Mouse (Mus musculus) neural tube, embryonic 15.5 days (tissue): ENCODE measurements around the gene Itpk1. TPM values are rescaled to one million over a fixed set of nuclear protein-coding genes. Genes with fewer than 3 reads are reported as not detected.
A peak's percentile ranks its signal among the peaks of the same experiment; 100 is the strongest.
"Not testable (repeated sequence)": the region's sequence is repeated elsewhere in the genome, so short reads cannot be mapped to it uniquely, and the experiment has no call there.

ENCODE experiments used
- ATAC-seq: fragments of 200-750 bp; cut with Nextera tagmentation; 2 replicates; pipeline ENCODE4 v1.8.0; 2017; ENCODE audit warnings: mild to moderate bottlenecking, moderate TSS enrichment, moderate library complexity; ENCODE audit not compliant: low FRiP score
- H3K27ac ChIP-seq: fragments of 300-500 bp; sonication (generic); replicated peaks from 2 replicates; pipeline ENCODE4 v1.5.1; 2015; ENCODE audit warnings: mild to moderate bottlenecking, inconsistent platforms
- H3K27me3 ChIP-seq: fragments of 300-500 bp; sonication (generic); replicated peaks from 2 replicates; pipeline ENCODE4 v1.6.1; 2015; ENCODE audit warnings: inconsistent platforms
- H3K36me3 ChIP-seq: fragments of 300-500 bp; sonication (generic); 2 replicates; pipeline ENCODE4 v1.6.1; 2015; ENCODE audit warnings: inconsistent platforms
- H3K4me1 ChIP-seq: fragments of 300-500 bp; sonication (generic); 2 replicates; pipeline ENCODE4 v1.6.1; 2015; ENCODE audit warnings: inconsistent platforms
- H3K4me2 ChIP-seq: fragments of 300-500 bp; sonication (generic); 2 replicates; pipeline ENCODE4 v1.6.1; 2015; ENCODE audit warnings: inconsistent platforms, mild to moderate bottlenecking, moderate library complexity
- H3K4me3 ChIP-seq: fragments of 300-500 bp; sonication (generic); replicated peaks from 2 replicates; pipeline ENCODE4 v1.5.1; 2015; ENCODE audit warnings: mild to moderate bottlenecking, inconsistent platforms
- H3K9ac ChIP-seq: fragments of 300-500 bp; sonication (generic); replicated peaks from 2 replicates; pipeline ENCODE4 v1.6.1; 2015; ENCODE audit warnings: mild to moderate bottlenecking, inconsistent platforms
- H3K9me3 ChIP-seq: fragments of 300-500 bp; sonication (generic); replicated peaks from 2 replicates; pipeline ENCODE4 v1.6.1; 2016; ENCODE audit warnings: inconsistent platforms
- WGBS: fragments of 180-500 bp; shearing (Covaris S2); methylation state at CpG from one replicate; pipeline ENCODE4 v1.1.7; 2015; ENCODE audit warnings: mixed read lengths; 5-methylcytosine and 5-hydroxymethylcytosine counted together
- polyA plus RNA-seq: library from polyadenylated mRNA; unstranded; fragments of >200 nt; fragmentation: Nextera tagmentation; extraction: Ambion mirVana; gene quantifications from 2 replicates; pipeline ENCODE4 v1.2.1, GENCODE M21; 2015

The Itpk1 gene
- polyA plus RNA-seq, 1 experiment from 2014 or later, result 42.7 TPM

- Histone ChIP-seq H3K27me3 (no peaks in the 10 kb centered on the region), H3K9ac (no peak overlapping the region), H3K4me2 (no peak overlapping the region), H3K4me1 (peaks cover 17% of the 10 kb centered on the region), H3K36me3 (no peaks in the 10 kb centered on the region), H3K9me3 (no peaks in the 10 kb centered on the region), H3K27ac (no peak overlapping the region), H3K4me3 (no peak overlapping the region)
- no peak for ATAC-seq
- WGBS, result 85% methylated on average over 14 of the region's 14 CpGs
These were observed 56.7 kb downstream of the Itpk1 start for GRCm38 (mm10) chr12:102647839-102648564.

- Histone ChIP-seq H3K9me3 (no peaks in the 10 kb centered on the region), H3K4me1 (peaks cover 18% of the 10 kb centered on the region), H3K4me2 (no peak overlapping the region), H3K27me3 (no peaks in the 10 kb centered on the region), H3K36me3 (no peaks in the 10 kb centered on the region), H3K27ac (no peak overlapping the region), H3K9ac (no peak overlapping the region), H3K4me3 (no peak overlapping the region)
- ATAC-seq, result no peak
- WGBS, result 78% methylated on average over 7 of the region's 7 CpGs
These were observed 58.0 kb downstream of the Itpk1 start for GRCm38 (mm10) chr12:102646586-102647260.

- H3K9ac ChIP-seq, result no peak overlapping the region
- H3K4me2 ChIP-seq, result no peak overlapping the region
- no peak overlapping the region for H3K4me3 ChIP-seq
- no peaks in the 10 kb centered on the region for H3K27me3 ChIP-seq
- 88% methylated on average over 6 of the region's 6 CpGs for WGBS
- no peaks in the 10 kb centered on the region for H3K9me3 ChIP-seq
- no peak overlapping the region for H3K27ac ChIP-seq
- H3K36me3 ChIP-seq, result no peaks in the 10 kb centered on the region
- H3K4me1 ChIP-seq, result peaks cover 19% of the 10 kb centered on the region
- no peak for ATAC-seq
These were observed 58.7 kb downstream of the Itpk1 start for GRCm38 (mm10) chr12:102645911-102646585.

GRCm38 (mm10) chr12:102643316-102643715 lies 61.4 kb downstream of the Itpk1 start:
- H3K27me3 ChIP-seq, result no peaks in the 10 kb centered on the region
- H3K9me3 ChIP-seq, result no peaks in the 10 kb centered on the region
- H3K4me1 ChIP-seq, result peaks cover 36% of the 10 kb centered on the region
- H3K27ac ChIP-seq, result no peak overlapping the region
- H3K4me2 ChIP-seq, result no peak overlapping the region
- ATAC-seq, result no peak
- no peak overlapping the region for H3K9ac ChIP-seq
- H3K36me3 ChIP-seq, result no peaks in the 10 kb centered on the region
- no peak overlapping the region for H3K4me3 ChIP-seq
- WGBS, result 65% methylated on average over 6 of the region's 6 CpGs

GRCm38 (mm10) chr12:102640436-102641163 lies 64.1 kb downstream of the Itpk1 start:
- Histone ChIP-seq H3K27ac (peak overlapping the region; percentile 33; the same call in 1 of the 2 replicates), H3K4me1 (peaks cover 30% of the 10 kb centered on the region)
- 30% methylated on average over 9 of the region's 9 CpGs for WGBS

GRCm38 (mm10) chr12:102638878-102639277 lies 65.9 kb downstream of the Itpk1 start:
- no peaks in the 10 kb centered on the region for H3K36me3 ChIP-seq
- WGBS, result 65% methylated on average over 3 of the region's 3 CpGs
- H3K4me1 ChIP-seq, result peaks cover 36% of the 10 kb centered on the region

More at GRCm38 (mm10) chr12:102640436-102641163, 64.1 kb downstream of the Itpk1 start:
- ATAC-seq, result peak; percentile 49; the same call in 1 of the 2 replicates
- H3K36me3 ChIP-seq, result no peaks in the 10 kb centered on the region
- H3K4me3 ChIP-seq, result no peak overlapping the region
- H3K4me2 ChIP-seq, result no peak overlapping the region
- no peak overlapping the region for H3K9ac ChIP-seq
- H3K27me3 ChIP-seq, result no peaks in the 10 kb centered on the region
- H3K9me3 ChIP-seq, result no peaks in the 10 kb centered on the region

GRCm38 (mm10) chr12:102637235-102637634 lies 67.5 kb downstream of the Itpk1 start:
- no peak overlapping the region for H3K4me2 ChIP-seq
- 81% methylated on average over 10 of the region's 10 CpGs for WGBS
- H3K4me3 ChIP-seq, result no peak overlapping the region
- no peaks in the 10 kb centered on the region for H3K9me3 ChIP-seq
- no peaks in the 10 kb centered on the region for H3K36me3 ChIP-seq
- ATAC-seq, result no peak
- H3K9ac ChIP-seq, result no peak overlapping the region
- H3K27ac ChIP-seq, result no peak overlapping the region
- no peaks in the 10 kb centered on the region for H3K27me3 ChIP-seq
- peaks cover 42% of the 10 kb centered on the region for H3K4me1 ChIP-seq

More at GRCm38 (mm10) chr12:102638878-102639277, 65.9 kb downstream of the Itpk1 start:
- Histone ChIP-seq H3K9ac (no peak overlapping the region), H3K27ac (no peak overlapping the region), H3K4me2 (no peak overlapping the region), H3K9me3 (no peaks in the 10 kb centered on the region), H3K4me3 (no peak overlapping the region), H3K27me3 (no peaks in the 10 kb centered on the region)
- ATAC-seq, result no peak

- Histone ChIP-seq H3K27ac (peak overlapping the region; percentile 37; the same call in 1 of the 2 replicates), H3K9me3 (no peaks in the 10 kb centered on the region), H3K9ac (no peak overlapping the region), H3K36me3 (no peaks in the 10 kb centered on the region), H3K4me2 (no peak overlapping the region), H3K4me3 (no peak overlapping the region), H3K4me1 (peaks cover 41% of the 10 kb centered on the region), H3K27me3 (no peaks in the 10 kb centered on the region)
- ATAC-seq, result peak; percentile 42; the same call in 1 of the 2 replicates
- WGBS, result 23% methylated on average over 19 of the region's 20 CpGs
These were observed 70.2 kb downstream of the Itpk1 start for GRCm38 (mm10) chr12:102634436-102635050.

- Histone ChIP-seq H3K9me3 (no peaks in the 10 kb centered on the region), H3K4me1 (peaks cover 33% of the 10 kb centered on the region), H3K9ac (no peak overlapping the region), H3K27ac (no peak overlapping the region), H3K36me3 (no peaks in the 10 kb centered on the region), H3K4me2 (no peak overlapping the region), H3K4me3 (no peak overlapping the region), H3K27me3 (no peaks in the 10 kb centered on the region)
- ATAC-seq, result no peak
- 40% methylated on average over 4 of the region's 4 CpGs for WGBS
These were observed 71.6 kb downstream of the Itpk1 start for GRCm38 (mm10) chr12:102633083-102633501.

- no peaks in the 10 kb centered on the region for H3K27me3 ChIP-seq
- no peak overlapping the region for H3K4me3 ChIP-seq
- H3K27ac ChIP-seq, result no peak overlapping the region
- H3K36me3 ChIP-seq, result no peaks in the 10 kb centered on the region
- no peak overlapping the region for H3K9ac ChIP-seq
- no peak for ATAC-seq
- H3K9me3 ChIP-seq, result no peaks in the 10 kb centered on the region
- H3K4me1 ChIP-seq, result peaks cover 33% of the 10 kb centered on the region
- H3K4me2 ChIP-seq, result no peak overlapping the region
- 65% methylated on average over 8 of the region's 8 CpGs for WGBS
These were observed 73.0 kb downstream of the Itpk1 start for GRCm38 (mm10) chr12:102631690-102632089.

GRCm38 (mm10) chr12:102630471-102630870 lies 74.3 kb downstream of the Itpk1 start:
- not testable (repeated sequence) for H3K36me3 ChIP-seq, H3K4me2 ChIP-seq, H3K27me3 ChIP-seq, H3K4me3 ChIP-seq, H3K9me3 ChIP-seq, ATAC-seq, H3K9ac ChIP-seq, H3K27ac ChIP-seq
- peaks cover 33% of the 10 kb centered on the region for H3K4me1 ChIP-seq
- 98% methylated on average over 9 of the region's 9 CpGs for WGBS
